Mouse (Mus musculus) brain, embryonic 14.5 days (tissue): ENCODE measurements around the gene Dbil5.

Source experiments
- CTCF ChIP-seq: fragments of 200-500 bp; IDR thresholded peaks from 2 replicates; pipeline ENCODE4 v1.5.1; 2012; ENCODE audit warnings: inconsistent platforms, mild to moderate bottlenecking, moderate library complexity, borderline replicate concordance; ENCODE audit not compliant: insufficient read depth, insufficient read length; ENCODE audit errors: extremely low read depth
- POLR2A ChIP-seq: fragments of 200-500 bp; IDR thresholded peaks from 2 replicates; pipeline ENCODE4 v1.6.1; 2012; ENCODE audit warnings: mild to moderate bottlenecking, inconsistent platforms, borderline replicate concordance; ENCODE audit not compliant: poor library complexity, insufficient read depth, insufficient read length, severe bottlenecking; ENCODE audit errors: extremely low read depth

DNA sequence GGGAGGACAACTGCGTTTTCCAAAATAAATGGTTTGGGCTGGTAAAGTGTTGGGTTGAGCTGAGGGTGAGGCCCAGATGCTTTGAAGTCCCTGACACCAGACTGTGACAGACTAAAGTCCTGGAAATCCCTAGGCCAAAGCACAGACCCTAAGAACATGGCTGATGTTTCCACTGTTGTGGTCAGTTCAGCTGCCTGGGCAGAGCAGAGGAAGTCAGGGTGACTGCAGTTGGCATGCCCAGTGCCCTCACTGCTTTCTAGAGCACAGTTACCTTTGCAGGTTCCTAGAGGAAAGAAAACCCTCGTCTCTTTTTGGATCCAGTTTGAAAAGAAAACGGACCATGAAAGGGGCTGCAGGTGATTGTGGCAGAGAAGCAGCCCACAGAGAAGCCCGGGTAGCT lies 40.0 kb downstream of the Dbil5 start:
- TF ChIP-seq CTCF = no peak
- TF ChIP-seq POLR2A = no peak
